Mouse (Mus musculus): ENCODE measurements around the gene Gm10378. TPM values are rescaled to one million over a fixed set of nuclear protein-coding genes. Genes with fewer than 3 reads are reported as not detected.
"Not testable (repeated sequence)": the region's sequence is repeated elsewhere in the genome, so short reads cannot be mapped to it uniquely, and the experiment has no call there.

The Gm10378 gene
- polyA plus RNA-seq (2015; fragmentation: Nextera tagmentation; extraction: Ambion mirVana) = not detected in 2 replicates

DNA sequence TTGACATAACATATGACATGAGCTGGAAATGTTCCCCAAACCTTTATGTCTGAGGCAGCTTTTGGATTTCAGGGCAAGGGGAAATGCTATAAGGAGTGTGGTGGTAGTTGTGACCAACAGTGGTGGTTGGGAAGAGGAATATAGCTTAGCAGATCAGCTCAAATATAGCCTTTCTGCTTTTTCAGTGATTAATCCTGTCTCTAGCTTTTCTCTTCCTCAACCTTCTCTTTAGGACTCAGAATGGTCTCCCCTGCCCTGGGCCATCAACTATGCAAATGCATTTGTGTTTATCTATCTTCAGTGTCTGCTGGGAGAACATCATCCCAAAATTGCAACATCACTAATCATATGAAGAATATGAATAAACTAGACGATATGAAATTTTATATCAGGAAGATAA is at the start of gene Gm10378:
Gene Gm10378 (plus strand): TSS at position 301 of the 400 bp plus-strand sequence.
- H3K9ac ChIP-seq; H3K4me3 ChIP-seq; H3K36me3 ChIP-seq; H3K4me1 ChIP-seq; ATAC-seq (ENCODE audit: insufficient number of reproducible peaks, low FRiP score, low TSS enrichment, low read depth); H3K27ac ChIP-seq; H3K27me3 ChIP-seq; H3K9me3 ChIP-seq; H3K4me2 ChIP-seq: not testable (repeated sequence)
- no CpG with 5 or more reads among the region's 1 CpGs for WGBS

DNA sequence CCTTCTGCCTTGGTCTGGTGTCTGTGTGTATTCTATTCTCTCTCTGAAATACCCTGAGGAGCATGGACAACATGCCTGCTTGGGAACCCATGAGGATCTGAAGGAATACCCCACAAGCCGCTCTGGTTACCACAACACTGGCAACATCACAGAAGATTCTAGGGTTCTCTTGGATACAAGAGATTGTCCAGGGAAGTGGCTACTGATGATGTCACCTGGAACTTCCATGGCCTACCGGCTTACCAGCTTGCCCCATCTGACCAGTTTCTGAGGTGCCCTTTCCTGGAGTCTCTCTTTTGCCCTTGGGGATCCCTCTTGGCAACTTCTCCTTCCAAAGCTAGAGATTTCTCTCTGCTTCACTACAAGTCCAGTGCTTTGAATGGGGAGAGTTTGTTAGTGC is 13.9 kb upstream of the Gm10378 start, which contains the start of gene Gm3633:
Gene Gm3633 (minus strand): TSS at position 101 of the 400 bp plus-strand sequence.
- 63% methylated on average over 1 of the region's 2 CpGs for WGBS

More for the DNA sequence above, 13.9 kb upstream of the Gm10378 start, which contains the start of gene Gm3633:
- not testable (repeated sequence) for H3K4me3 ChIP-seq; H3K27ac ChIP-seq; H3K36me3 ChIP-seq; H3K9ac ChIP-seq; H3K4me1 ChIP-seq; H3K4me2 ChIP-seq; H3K27me3 ChIP-seq; ATAC-seq (ENCODE audit: insufficient number of reproducible peaks, low FRiP score, low TSS enrichment, low read depth); H3K9me3 ChIP-seq

Small RNA genes lying within 50 kb of the gene (microRNA-seq; reads per million reads assigned to microRNA genes)
- not detected for gene Gm23620
- not detected for gene Gm25228

Other genes starting within 250 kb of the Gm10378 start
- gene Gm8005, start 216.3 kb upstream of the Gm10378 start, polyA plus RNA-seq (2015; fragmentation: Nextera tagmentation; extraction: Ambion mirVana) = not detected in 2 replicates
- not detected in 2 replicates for gene Gm8011, start 192.1 kb upstream of the Gm10378 start, polyA plus RNA-seq (2015; fragmentation: Nextera tagmentation; extraction: Ambion mirVana)
- gene Gm8020, start 153.6 kb upstream of the Gm10378 start, polyA plus RNA-seq (2015; fragmentation: Nextera tagmentation; extraction: Ambion mirVana) = not detected in 2 replicates
- not detected in 2 replicates for gene Gm8024, start 131.7 kb upstream of the Gm10378 start, polyA plus RNA-seq (2015; fragmentation: Nextera tagmentation; extraction: Ambion mirVana)
- gene Gm17124, start 56.1 kb upstream of the Gm10378 start, polyA plus RNA-seq (2015; fragmentation: Nextera tagmentation; extraction: Ambion mirVana) = not detected in 2 replicates
- not detected in 2 replicates for gene Gm3633, start 14.0 kb upstream of the Gm10378 start, polyA plus RNA-seq (2015; fragmentation: Nextera tagmentation; extraction: Ambion mirVana)
- gene Gm3015, start 112.9 kb downstream of the Gm10378 start, polyA plus RNA-seq (2015; fragmentation: Nextera tagmentation; extraction: Ambion mirVana) = not detected in 2 replicates
- not detected in 2 replicates for gene Gm10377, start 142.0 kb downstream of the Gm10378 start, polyA plus RNA-seq (2015; fragmentation: Nextera tagmentation; extraction: Ambion mirVana)
- not detected in 2 replicates for gene Gm21977, start 197.5 kb downstream of the Gm10378 start, polyA plus RNA-seq (2015; fragmentation: Nextera tagmentation; extraction: Ambion mirVana)